Mouse (Mus musculus): ENCODE measurements at regions not wholly inside any gene's neighbourhood (a gene's known extent, or its start where the extent isn't known, plus 50 kb on each side); places are given as distances from the start of the nearest gene placed in this dataset.

DNA sequence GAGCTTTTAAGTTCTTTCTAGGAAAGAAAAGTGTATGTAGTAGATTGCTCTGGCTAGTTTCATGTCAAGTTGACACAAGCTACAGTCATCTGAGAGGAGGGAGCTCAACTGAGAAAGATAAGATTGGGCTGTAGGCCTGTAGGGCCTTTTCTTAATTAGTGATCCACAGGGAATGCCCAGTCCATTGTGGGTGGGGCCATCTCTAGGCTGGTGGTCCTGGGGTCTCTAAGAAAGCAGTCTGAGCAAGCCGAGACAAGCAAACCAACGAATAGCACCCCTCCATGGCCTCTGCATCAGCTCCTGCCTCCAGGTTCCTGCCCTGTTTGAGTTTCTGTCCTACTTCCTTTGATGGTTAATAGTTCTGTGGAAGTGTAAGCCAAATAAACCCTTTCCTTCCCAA, 86.3 kb upstream of the Atp1a1 start:
- TF ChIP-seq CTCF (IDR thresholded peaks at IDR 0.05; ENCODE audit: low read depth, low read length): no peak
- TF ChIP-seq POLR2A (IDR thresholded peaks at IDR 0.05; ENCODE audit: insufficient read depth, low read length): no peak

Measured in ES-Bruce4 (cell line).